Comparison of ENCODE assay signal across 22 mouse cellular contexts in genomic region chr4:98697932-98698331, GRCm38 (mm10). TPM values are rescaled to one million over a fixed set of nuclear protein-coding genes. Genes with fewer than 3 reads are reported as not detected.
A peak's percentile ranks its signal among the peaks of the same experiment; 100 is the strongest.
DNase-seq lines count a peak whose midpoint lies in the region; ATAC-seq and TF ChIP-seq lines count a peak whose summit lies in the region.
"Had no signal": no experiment of that assay in that cellular context is flagged by ENCODE, and none has a peak within 500 bp of the region (broad histone marks: within the 10 kb centered on the region; RNA-seq: fewer than 3 reads in every experiment).

No protein-coding gene starts in this region.

- CTCF ChIA-PET in Patski (lab: Charles Lee), result interaction anchor here (0.8 kb wide), 1 partner anchor 152 kb away, joined by 3 read pairs; no protein-coding TSS in a partner anchor

- DNase-seq in Patski (ENCODE audit: low read depth, low spot score), result peak; percentile 59
- DNase-seq: adrenal gland, adult 2 months; adrenal gland, adult 8-10 months; adrenal gland, postnatal 10 days; adrenal gland, postnatal 14 days; adrenal gland, postnatal 25 days; adrenal gland, postnatal 36 days; B cell, adult 2 months; cerebellum, adult 11 months; cerebellum, adult 11-12 months; cerebellum, adult 18-20 months; cerebellum, adult 2 months; cerebellum, adult 8-10 months had no signal

- POLR2A ChIA-PET in Patski (lab: Charles Lee), result no interaction called here

- peak; percentile 73 for ATAC-seq in Patski
- ATAC-seq in megakaryocyte progenitor cell, adult 5-6 weeks (replicated peaks; ENCODE audit: poor library complexity), result no peak
- ATAC-seq: activated CD4-positive, CD25-positive, alpha-beta regulatory T cell, adult 4 months; CD4-positive, CD25-positive, alpha-beta regulatory T cell, adult 4 months had no signal

- no peaks in the 10 kb centered on the region for H3K27me3 ChIP-seq in Patski
- H3K27me3 ChIP-seq: CH12.LX had no signal

- in situ Hi-C loops in Patski (cut with MboI; ENCODE audit: low pct_unique_long_range_greater_than_20kb), result loop anchor here (10.0 kb wide), 1 partner anchor 153 kb away; no protein-coding TSS in a partner anchor

- no peak for TF ChIP-seq CTCF in Patski (IDR thresholded peaks at IDR 0.05)

RNA-seq across cellular contexts. Expression of gene L1td1, which starts 28.6 kb away (rescaled TPM):
- not detected for polyA plus RNA-seq in Patski (2021)
- not detected in 2 replicates for total RNA-seq in megakaryocyte progenitor cell, adult 5-6 weeks (2015)
- total RNA-seq in megakaryocyte progenitor cell, adult 5-6 weeks (2017), result not detected in 2 replicates
- total RNA-seq: adrenal gland, adult 18-20 months; adrenal gland, adult 2 months; adrenal gland, postnatal 10 days; adrenal gland, postnatal 14 days; adrenal gland, postnatal 25 days; adrenal gland, postnatal 36 days; adrenal gland, postnatal 4 days; CH12.LX; MEL had no signal
- polyA plus RNA-seq: activated CD4-positive, CD25-positive, alpha-beta regulatory T cell, adult 4 months; adrenal gland, adult 2 months; C2C12; G1E had no signal
